Mouse (Mus musculus) forelimb bud, embryonic 11.5 days (tissue): ENCODE results near the gene Gm20867.
"Not testable (repeated sequence)": the region's sequence is repeated elsewhere in the genome, so short reads cannot be mapped to it uniquely, and the experiment has no call there.

ENCODE experiments used
- DNase-seq: peaks from one replicate; pipeline ENCODE4 v3.0.0-alpha.2; 2012; ENCODE audit warnings: low read depth, low spot score

Gene Gm20867

GRCm38 (mm10) chrY:77963104-77963503 lies at the start of gene Gm20867:
Gene Gm20867, minus strand, starts transcription at chrY:77963204.
- DNase-seq: not testable (repeated sequence)
